In the genomic region with DNA sequence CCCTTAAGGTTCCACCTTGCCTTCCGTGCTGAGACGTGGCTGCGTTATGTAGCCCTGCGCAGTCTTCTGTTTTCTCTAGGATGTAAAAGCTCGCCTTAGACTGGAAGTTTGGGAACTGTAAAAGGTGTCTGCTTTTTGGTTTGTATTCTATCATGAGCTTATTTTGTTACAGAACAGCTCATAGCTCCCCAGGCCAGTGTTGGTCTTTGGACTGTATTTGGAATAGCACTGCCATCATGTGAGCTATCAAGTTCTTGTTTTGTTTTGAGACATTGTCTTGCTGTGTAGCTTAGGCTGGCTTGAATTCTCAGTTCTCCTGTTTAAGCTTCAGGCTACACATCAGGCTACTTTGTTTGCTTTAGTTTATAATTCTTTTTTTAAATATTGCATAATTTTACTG, we compare ENCODE assay signal across 18 mouse cellular contexts.
"Had no signal": no experiment of that assay in that cellular context is flagged by ENCODE, and none has a peak within 500 bp of the region (broad histone marks: within the 10 kb centered on the region; RNA-seq: fewer than 3 reads in every experiment).

No protein-coding gene starts in this region.

- H3K27me3 ChIP-seq: limb, embryonic 13.5 days; megakaryocyte, embryonic 14.5 days; midbrain, embryonic 13.5 days; neural tube, embryonic 13.5 days had no signal

- H3K9me3 ChIP-seq: limb, embryonic 10.5 days; limb, embryonic 13.5 days; megakaryocyte, embryonic 14.5 days; midbrain, embryonic 10.5 days; midbrain, embryonic 13.5 days; neural tube, embryonic 13.5 days had no signal

- ATAC-seq: intestine, postnatal 0 days; liver, postnatal 0 days; lung, postnatal 0 days; midbrain, embryonic 13.5 days; midbrain, embryonic 16.5 days had no signal

- H3K4me3 ChIP-seq: layer of hippocampus, adult 2 months; limb, embryonic 10.5 days; limb, embryonic 13.5 days; megakaryocyte, embryonic 14.5 days; midbrain, embryonic 10.5 days; midbrain, embryonic 13.5 days; myocyte; neural tube, embryonic 13.5 days had no signal

- H3K4me2 ChIP-seq: limb, embryonic 13.5 days; liver, embryonic 11.5 days; lung, embryonic 14.5 days; midbrain, embryonic 13.5 days; neural tube, embryonic 13.5 days had no signal

- DNase-seq: layer of hippocampus, adult 9-11 months; liver, postnatal 0 days; lung, embryonic 14.5 days; thymus, postnatal 25 days had no signal

- H3K36me3 ChIP-seq: midbrain, embryonic 13.5 days; neural tube, embryonic 13.5 days had no signal

- H3K27ac ChIP-seq: layer of hippocampus, adult 2 months; limb, embryonic 10.5 days; limb, embryonic 13.5 days; liver, embryonic 14.5 days; midbrain, embryonic 10.5 days; midbrain, embryonic 13.5 days; neural tube, embryonic 13.5 days; stomach, postnatal 0 days had no signal

- H3K9ac ChIP-seq: limb, embryonic 13.5 days; liver, embryonic 14.5 days; liver, postnatal 0 days; lung, embryonic 14.5 days; midbrain, embryonic 13.5 days; neural tube, embryonic 13.5 days had no signal
